Mouse (Mus musculus) layer of hippocampus, postnatal 10 days (tissue): Measurements from ENCODE around the gene Gtdc1. TPM values are rescaled to one million over a fixed set of nuclear protein-coding genes. Genes with fewer than 3 reads are reported as not detected.

Experiments
- DNase-seq, 2 experiments: peaks; one replicate each; pipeline ENCODE4 v3.0.0; 2021; ENCODE audit warnings: low spot score in 2 of 2
- long read RNA-seq: library from polyadenylated mRNA; stranded (forward); transcript quantifications from one replicate; pipeline ENCODE4 v2.0.0, GENCODE M21; 2023
- total RNA-seq, 2 experiments: library from RNA; stranded (reverse); gene quantifications; 2 replicates each; pipeline ENCODE4 v1.2.3; 2021

Gtdc1 gene
- 10 to 100 TPM; 66.2 to 78.7 TPM for total RNA-seq
- long read RNA-seq, partial matches to known transcripts, result 4 of 11 reads
- long read RNA-seq, other reads (novel, unspliced or antisense), result 5 of 11 reads

- no peak for DNase-seq
Measured at GRCm38 (mm10) chr2:44927482-44927811, at the start of gene Gtdc1. Gene Gtdc1, minus strand, starts transcription at chr2:44927657.

GRCm38 (mm10) chr2:44977051-44977450 lies 49.6 kb upstream of the Gtdc1 start:
- DNase-seq, result no peak

GRCm38 (mm10) chr2:44976484-44976883 lies 49.0 kb upstream of the Gtdc1 start:
- DNase-seq, result no peak

- no peak for DNase-seq
Measured at GRCm38 (mm10) chr2:44973828-44974227, 46.4 kb upstream of the Gtdc1 start.

DNA sequence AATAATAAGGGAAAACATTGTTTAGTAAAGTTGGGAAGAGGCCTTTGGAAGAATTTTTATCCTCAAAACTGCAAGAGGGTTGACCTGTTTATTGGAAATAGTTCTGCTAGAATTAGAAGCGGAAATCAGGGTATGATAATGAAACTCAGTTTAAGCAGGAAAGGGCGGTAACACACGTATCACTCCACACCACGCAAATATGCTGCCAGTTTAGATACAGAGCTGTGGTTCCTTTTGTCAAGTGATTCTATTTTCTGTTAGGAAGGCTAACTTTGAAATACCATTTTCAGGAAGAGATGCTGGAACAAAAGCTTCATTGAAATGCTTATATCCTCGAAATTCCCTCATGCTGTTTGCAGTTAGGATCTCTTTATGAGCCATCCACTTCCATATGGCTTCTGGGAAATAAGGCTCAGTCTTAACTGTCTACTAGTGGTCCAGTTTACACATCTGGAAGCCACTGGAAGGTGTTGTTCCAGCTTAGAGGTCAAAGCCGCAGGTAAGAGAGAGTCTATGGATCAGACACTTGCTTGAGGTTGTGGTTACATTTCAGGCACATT lies 42.7 kb upstream of the Gtdc1 start:
- DNase-seq, result no peak

DNA sequence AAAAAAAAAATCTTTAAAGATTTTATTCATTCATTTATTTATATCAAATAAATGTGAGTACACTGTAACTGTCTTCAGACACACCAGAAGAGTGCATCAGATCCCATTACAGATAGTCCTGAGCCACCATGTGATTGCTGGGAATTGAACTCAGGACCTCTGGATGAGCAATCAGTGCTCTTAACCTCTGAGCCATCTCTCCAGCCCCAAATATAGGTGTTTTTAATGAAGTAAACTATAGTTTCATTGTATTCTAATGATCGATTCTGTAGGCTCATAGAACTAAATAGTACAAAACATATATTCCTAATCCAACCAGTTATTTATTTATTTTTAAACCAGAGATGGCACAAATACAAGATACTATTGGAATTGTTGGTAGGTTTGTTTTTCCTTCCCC lies 42.2 kb upstream of the Gtdc1 start:
- no peak for DNase-seq

- DNase-seq, result no peak
Measured at GRCm38 (mm10) chr2:44969226-44969625, 41.8 kb upstream of the Gtdc1 start.

DNA sequence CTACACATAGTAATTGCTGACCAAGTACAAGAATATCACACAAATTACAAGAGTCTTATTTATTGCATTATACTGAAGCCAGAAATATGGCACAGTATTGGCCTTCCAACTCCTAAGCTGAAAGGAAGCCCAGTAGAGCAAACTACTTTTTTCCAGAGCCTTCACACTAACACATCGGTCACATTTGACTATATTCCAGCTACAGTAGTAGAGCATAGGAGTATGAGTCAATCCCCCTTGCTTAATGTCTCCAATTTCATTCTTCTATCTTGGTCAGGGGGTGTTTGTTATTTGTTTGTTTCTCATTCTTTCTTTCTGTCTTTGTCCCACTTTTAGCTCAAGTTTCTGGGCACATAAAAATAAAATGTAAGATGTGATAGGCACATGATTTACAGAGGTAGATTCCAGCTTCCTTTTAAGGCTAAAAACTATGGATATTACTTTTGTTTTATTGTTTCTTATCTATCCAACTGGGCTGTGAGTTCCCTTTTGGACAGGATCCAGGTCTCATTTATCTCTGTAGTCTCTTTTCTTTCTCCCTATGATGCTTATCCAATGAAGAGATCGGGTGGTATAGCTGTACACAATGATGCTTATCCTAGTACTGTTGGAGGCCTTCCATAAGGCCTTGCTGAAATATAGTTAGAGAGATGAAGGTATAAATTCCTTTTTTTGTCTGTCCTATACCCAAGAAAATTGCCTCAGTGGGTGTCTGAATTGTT lies 38.5 kb upstream of the Gtdc1 start:
- DNase-seq, result no peak

DNA sequence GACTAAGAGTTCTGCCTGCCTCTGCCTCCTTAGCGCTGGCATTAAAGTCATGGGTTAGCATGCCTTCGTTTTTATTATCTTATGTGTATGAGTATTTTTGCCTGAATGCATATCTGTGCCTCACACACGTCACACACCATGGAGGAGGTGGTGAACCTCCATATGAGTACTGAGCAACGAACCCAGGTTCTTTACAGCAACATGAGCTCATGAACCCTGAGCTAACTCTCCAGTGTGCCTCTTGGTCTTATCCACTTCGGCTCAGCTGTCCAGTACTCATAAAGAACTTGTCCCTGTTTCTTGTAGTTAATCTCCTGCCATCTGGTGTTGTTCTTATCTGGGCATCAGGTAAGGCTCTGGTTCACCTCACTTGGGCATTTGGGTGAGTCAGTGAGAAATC lies 35.2 kb upstream of the Gtdc1 start:
- DNase-seq, result no peak

GRCm38 (mm10) chr2:44961192-44961591 lies 33.7 kb upstream of the Gtdc1 start:
- DNase-seq, result no peak

GRCm38 (mm10) chr2:44960561-44960960 lies 33.1 kb upstream of the Gtdc1 start:
- no peak for DNase-seq

GRCm38 (mm10) chr2:44957329-44957797 lies 29.9 kb upstream of the Gtdc1 start:
- DNase-seq, result no peak

DNA sequence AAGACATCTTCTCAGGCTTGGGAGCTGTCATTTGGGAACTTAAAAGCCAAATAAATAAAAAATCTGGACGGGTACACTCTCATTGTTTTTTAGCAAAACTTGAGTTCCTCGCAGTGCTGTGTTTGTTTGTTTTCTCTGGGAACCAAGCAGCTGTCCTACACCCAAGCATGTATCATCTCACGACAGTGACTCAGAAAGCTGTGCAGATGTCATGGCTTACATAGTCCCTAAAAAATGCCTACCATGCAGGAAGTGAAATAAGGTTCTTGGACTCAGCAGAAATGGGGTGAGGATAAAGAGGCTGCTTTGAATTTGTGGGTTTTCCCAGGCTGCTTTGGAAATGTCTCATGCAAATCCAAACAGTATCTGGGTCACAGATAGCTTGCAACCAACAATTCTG lies 28.8 kb upstream of the Gtdc1 start:
- no peak for DNase-seq

- no peak for DNase-seq
Measured at GRCm38 (mm10) chr2:44955506-44955905, 28.0 kb upstream of the Gtdc1 start.

DNA sequence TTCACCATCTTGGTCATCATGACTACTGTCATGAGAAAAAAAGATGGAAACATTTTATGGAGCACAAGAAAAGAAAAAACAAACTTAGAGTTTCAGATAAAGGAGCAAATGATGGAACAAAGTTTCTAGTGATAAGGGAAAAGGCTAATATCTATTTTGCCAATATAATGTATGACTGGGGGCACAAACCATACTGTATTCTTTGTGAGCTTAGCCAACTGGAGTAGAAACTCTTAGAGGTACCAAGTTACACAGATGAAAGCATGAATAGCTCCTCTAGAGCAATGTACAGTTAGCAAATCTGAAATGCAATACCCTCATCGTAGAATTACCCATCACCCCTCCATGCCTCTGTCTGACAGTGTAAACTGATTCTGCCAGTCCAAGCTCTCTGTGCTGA lies 26.7 kb upstream of the Gtdc1 start:
- DNase-seq, result no peak

- DNase-seq, result no peak
Measured at GRCm38 (mm10) chr2:44952830-44953422, 25.5 kb upstream of the Gtdc1 start.

- DNase-seq, result no peak
Measured at GRCm38 (mm10) chr2:44951651-44952213, 24.3 kb upstream of the Gtdc1 start.

GRCm38 (mm10) chr2:44944689-44945088 lies 17.2 kb upstream of the Gtdc1 start:
- DNase-seq, result no peak

DNA sequence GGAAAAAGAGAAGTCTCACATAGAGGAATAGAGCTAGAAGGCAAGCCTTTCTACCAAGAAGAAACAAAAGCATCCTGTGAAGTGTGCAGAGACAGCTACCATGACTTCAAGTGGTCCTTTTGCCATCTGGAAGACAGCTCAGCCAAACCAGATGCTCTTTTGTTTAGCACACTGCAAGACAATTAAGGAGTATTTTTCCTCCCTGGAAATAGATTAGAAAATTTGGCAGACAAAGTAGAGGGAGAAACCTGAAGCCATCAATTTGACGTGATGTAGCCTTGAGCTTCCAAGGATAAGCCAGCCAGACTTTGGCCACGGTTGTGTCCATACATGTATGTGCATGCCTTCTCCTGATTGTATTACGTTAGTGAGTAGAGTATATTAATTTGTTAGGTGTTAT lies 3.5 kb upstream of the Gtdc1 start:
- no peak for DNase-seq

DNA sequence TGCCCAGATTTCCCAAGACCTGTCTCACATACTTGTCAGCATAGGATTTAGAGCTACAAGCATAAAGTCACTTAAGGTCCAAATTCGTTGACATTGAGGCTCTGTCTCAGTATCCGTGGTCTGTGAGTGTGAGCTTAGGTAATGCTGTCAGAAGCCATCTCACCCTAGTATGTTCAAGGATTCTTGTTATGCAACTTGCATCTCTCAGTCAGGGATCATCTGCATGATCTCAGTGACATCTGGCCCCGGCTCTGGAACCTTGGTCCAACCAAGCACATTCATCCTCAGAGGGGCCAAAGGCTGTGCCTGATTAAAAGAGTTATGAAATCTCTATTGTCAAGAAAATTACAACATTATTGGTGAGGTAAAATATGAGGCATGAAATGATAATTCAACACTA lies 1.2 kb upstream of the Gtdc1 start:
- no peak for DNase-seq

- peak; percentile 83 to 88 for DNase-seq
Measured at GRCm38 (mm10) chr2:44926683-44927481, 575 bp downstream of the Gtdc1 start.
